Mouse (Mus musculus) E14TG2a.4 (cell line): ENCODE results near the gene Capza2.
A peak's percentile ranks its signal among the peaks of the same experiment; 100 is the strongest.

Experiments used
- H3K27me3 ChIP-seq: 2 replicates; pipeline ENCODE4 v1.6.1; 2014; ENCODE audit warnings: low read length, control low read depth; ENCODE audit not compliant: insufficient read depth
- H3K36me3 ChIP-seq: 2 replicates; pipeline ENCODE4 v1.6.1; 2014; ENCODE audit warnings: low read length, control low read depth; ENCODE audit not compliant: insufficient read depth
- H3K4me1 ChIP-seq: replicated peaks from 2 replicates; pipeline ENCODE4 v1.6.1; 2014; ENCODE audit warnings: low read depth, low read length, control low read depth
- H3K4me3 ChIP-seq: replicated peaks from 2 replicates; pipeline ENCODE4 v1.5.1; 2014; ENCODE audit warnings: mild to moderate bottlenecking, low read length
- H3K9me3 ChIP-seq: 2 replicates; pipeline ENCODE4 v1.6.1; 2014; ENCODE audit warnings: low read length, control low read depth
- CTCF ChIP-seq: conservative IDR thresholded peaks from 2 replicates; pipeline ENCODE4 v1.5.1; 2014; ENCODE audit warnings: low read length
- NANOG ChIP-seq: IDR thresholded peaks from 2 replicates; pipeline ENCODE4 v1.6.1; 2014; ENCODE audit warnings: borderline replicate concordance, low read length, mixed read lengths
- POU5F1 ChIP-seq: IDR thresholded peaks from 2 replicates; pipeline ENCODE4 v1.6.1; 2014; ENCODE audit warnings: low read length, borderline replicate concordance

The Capza2 gene

DNA sequence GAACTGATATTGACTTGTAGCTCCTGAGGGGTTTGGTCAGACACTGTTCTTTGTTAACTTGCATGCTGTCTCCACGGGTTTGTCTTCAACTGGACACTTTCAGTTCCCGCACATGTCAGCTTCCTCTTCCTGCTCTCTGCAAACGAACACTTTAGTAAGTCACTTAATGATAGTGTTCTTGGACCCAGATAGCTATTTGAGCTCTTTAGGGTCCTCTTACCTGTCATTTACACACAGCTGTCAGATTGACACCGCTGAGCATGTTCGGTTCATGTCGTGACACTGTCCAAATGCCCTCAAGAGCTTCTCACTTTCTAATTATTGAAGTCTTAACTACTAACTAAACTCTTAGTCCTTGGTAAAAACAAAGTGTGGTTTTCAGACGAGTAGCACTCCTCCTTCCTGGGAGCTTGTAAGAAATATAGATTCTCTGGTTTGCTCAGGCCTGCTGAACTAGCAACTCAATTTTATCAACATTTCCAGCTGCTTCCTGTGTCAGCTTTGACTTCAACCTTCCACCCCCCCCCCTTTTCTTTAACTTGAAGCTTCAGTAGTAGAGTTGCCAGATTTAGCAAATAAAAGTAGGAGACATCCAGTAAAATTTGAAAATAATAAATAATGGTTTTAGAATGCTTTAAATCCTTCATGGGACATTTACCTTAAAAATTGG, at the start of gene Capza2:
Gene Capza2, plus strand, starts transcription at position 620 of the 670 bp plus-strand sequence.
- Histone ChIP-seq H3K27me3 (no peaks in the 10 kb centered on the region), H3K4me1 (peaks cover 31% of the 10 kb centered on the region), H3K4me3 (peak within 1 kb of the TSS; percentile 79), H3K9me3 (no peaks in the 10 kb centered on the region), H3K36me3 (no peaks in the 10 kb centered on the region)
- TF ChIP-seq NANOG, result no peak
- no peak for TF ChIP-seq POU5F1
- no peak for TF ChIP-seq CTCF

DNA sequence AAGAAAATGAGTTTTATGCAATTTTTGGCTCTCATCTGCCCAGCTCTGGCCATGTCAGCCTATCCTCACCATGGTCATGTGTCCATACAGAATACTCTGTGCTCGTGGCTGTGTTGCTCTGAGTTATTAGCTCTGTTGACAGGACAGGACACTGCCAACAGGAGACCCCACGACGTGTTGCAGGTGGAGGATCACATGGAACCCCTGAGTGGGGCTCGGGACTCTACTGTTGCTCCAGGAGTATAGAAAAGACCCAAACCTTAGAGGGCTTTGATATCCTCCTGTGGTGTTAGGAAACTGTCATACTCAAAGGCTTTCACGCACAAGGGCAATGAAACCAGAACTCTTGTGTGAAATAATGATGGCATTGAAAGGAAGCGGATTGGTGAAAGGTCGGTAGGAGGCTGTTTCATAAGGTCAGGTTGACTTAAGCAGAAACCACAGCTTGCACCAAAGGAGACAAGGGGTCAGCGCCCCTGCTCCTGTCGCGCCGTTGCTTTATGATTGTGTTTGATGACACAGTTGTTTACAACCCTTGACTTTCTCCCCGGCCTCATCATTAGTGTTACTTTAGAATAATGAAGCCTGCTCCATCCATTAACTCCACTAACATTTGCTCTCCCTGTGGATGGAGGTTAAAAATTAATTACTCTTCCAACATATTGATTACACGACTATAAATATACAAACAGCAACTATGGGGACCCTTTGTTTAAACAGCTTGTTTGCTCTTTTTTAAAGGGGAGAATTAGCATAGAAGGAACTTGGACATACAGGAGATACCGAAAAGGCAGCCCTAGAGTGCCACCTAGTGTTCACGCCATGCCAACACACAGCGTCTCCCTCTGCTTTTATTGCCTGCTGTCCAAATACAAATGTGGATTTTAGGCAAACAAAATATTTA, 46.7 kb upstream of the Capza2 start:
- Histone ChIP-seq H3K9me3 (peaks cover 12% of the 10 kb centered on the region), H3K36me3 (no peaks in the 10 kb centered on the region), H3K4me3 (no peak overlapping the region), H3K4me1 (no peaks in the 10 kb centered on the region), H3K27me3 (no peaks in the 10 kb centered on the region; the same call in 1 of the 2 replicates)
- TF ChIP-seq POU5F1 (no peak), CTCF (peak; percentile 93)

DNA sequence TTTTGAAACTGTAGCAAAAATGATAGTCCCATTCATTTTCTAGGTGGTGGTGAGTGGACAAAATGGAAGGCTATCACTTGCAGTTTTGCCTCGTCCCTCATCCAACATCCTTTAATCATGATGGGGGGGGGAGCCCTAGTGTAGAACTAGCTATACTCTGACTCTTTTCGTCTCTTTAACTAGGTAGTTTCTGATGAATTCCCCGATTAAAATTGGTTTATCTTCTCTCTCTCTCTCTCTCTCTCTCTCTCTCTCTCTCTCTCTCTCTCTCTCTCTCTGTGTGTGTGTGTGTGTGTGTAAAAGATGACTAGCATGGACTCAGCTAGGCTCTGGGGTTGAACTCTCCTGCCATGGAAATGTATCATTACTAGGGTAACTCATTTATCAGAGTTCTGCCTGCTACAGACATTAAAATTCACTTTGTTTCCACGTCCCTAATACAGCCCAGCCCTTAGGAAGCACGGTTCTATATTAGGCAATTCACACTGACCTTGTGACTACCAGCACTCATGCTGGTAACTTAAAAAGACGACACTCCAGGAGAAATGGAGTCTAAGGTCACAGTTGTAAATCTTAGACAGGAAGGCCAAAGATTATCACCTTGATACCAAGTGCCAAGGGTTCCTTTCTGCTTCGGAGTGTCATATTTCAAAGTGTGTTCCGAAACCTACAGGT, 45.9 kb upstream of the Capza2 start:
- Histone ChIP-seq H3K4me1 (no peaks in the 10 kb centered on the region), H3K27me3 (no peaks in the 10 kb centered on the region; the same call in 1 of the 2 replicates), H3K4me3 (no peak overlapping the region), H3K36me3 (no peaks in the 10 kb centered on the region), H3K9me3 (peaks cover 12% of the 10 kb centered on the region)
- no peak for TF ChIP-seq POU5F1

DNA sequence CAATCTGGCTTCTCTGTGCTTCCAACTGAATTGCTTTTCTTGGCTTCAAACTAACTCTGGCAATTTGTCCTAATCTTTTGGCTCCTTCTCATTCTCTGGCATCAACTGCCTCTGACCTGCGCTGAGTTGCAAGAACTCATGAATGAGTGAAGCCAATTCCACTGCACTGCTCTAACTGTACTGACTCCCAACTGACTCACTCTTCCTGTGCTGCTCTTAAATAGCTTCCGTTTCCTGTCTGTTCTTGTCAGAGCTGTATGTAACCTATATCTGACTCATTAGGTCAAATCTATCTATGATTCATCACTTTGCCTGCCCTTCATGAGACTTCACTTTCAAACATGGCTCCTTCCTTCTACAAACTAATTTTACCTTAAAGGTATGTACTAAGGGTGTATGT, 42.1 kb upstream of the Capza2 start:
- Histone ChIP-seq H3K27me3 (no peaks in the 10 kb centered on the region; the same call in 1 of the 2 replicates), H3K4me3 (no peak overlapping the region), H3K4me1 (no peaks in the 10 kb centered on the region), H3K36me3 (no peaks in the 10 kb centered on the region), H3K9me3 (peaks cover 24% of the 10 kb centered on the region)
- no peak for TF ChIP-seq POU5F1
- TF ChIP-seq CTCF, result no peak
- no peak for TF ChIP-seq NANOG

DNA sequence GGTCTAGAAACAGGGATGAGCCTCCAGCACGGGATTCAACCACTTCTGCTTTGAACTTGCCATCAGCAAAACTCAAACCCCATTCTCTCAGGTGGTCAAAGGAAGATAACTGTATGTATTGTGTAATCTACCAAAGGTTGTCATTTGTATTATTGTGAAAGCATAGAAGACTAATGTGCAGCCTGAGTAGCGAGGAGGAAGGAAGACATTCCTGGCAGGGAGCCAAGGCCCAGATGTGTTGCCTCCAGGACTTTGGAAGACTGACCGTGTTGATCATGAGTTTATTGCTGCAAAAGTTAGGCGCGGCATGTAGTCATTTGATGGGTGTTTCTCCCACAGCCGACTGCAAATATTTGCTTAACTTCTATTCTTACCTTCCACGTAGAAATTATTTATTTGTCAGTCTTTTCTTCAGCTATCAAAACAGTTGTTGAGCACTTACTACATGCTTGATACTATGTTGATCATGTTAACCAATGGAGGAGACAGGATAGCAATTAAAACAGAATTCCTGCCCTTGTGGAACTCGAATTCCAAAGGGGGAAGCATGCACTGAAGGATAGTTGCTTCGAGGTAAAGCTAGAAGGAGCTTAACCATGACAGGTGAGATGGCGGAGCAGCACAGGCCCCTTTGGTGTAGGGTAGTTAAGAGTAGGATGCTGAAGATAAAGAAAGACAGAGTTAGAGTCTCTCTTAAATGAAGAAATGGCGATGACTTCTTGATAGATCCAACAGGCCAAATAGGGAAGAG, 40.1 kb upstream of the Capza2 start:
- Histone ChIP-seq H3K4me3 (no peak overlapping the region), H3K36me3 (no peaks in the 10 kb centered on the region), H3K4me1 (no peaks in the 10 kb centered on the region), H3K9me3 (peaks cover 37% of the 10 kb centered on the region), H3K27me3 (no peaks in the 10 kb centered on the region)
- no peak for TF ChIP-seq CTCF
- TF ChIP-seq POU5F1, result no peak
- TF ChIP-seq NANOG, result no peak

DNA sequence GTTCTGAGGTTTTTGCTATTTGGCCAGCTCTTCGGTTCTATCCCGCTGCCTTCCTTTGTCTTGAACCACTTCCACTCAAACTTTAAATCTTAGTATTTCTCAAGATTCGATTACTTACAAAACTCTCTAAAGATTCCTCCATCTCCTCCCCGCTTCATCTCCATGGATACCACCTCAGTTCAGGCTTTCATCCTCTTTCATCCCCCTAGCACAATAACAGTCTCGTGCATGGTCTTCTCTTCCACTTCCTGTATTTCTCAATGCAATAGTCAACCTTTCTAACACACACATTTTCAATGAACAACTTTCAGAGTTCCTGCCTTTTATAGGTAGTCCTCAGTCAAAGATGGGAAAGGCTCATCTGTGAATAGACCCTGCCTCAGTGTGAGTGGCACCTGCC, 36.7 kb upstream of the Capza2 start:
- TF ChIP-seq POU5F1 (no peak), NANOG (no peak), CTCF (no peak)
- Histone ChIP-seq H3K4me3 (no peak overlapping the region), H3K4me1 (no peaks in the 10 kb centered on the region), H3K36me3 (no peaks in the 10 kb centered on the region), H3K9me3 (peaks cover 25% of the 10 kb centered on the region), H3K27me3 (no peaks in the 10 kb centered on the region)

DNA sequence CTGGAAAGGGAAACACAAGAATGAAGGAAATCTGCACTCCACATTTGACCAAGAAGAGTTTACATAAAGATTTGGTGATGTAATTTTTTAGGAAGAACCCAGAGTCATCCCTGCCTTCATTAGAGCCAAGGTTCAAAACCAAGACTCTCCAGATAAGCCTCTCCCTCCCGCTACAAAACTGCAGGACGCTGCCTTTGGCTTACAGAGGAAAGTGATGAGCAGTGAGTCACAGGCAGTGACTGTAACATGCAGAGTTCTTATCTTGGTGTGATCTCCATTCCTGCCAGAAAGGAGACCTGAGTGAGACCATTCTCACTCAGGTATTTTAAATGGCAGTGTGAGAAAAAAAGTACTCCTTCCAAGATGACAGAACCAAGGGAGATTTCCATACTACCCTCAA, 34.5 kb upstream of the Capza2 start:
- Histone ChIP-seq H3K27me3 (no peaks in the 10 kb centered on the region), H3K9me3 (peaks cover 25% of the 10 kb centered on the region), H3K36me3 (no peaks in the 10 kb centered on the region), H3K4me1 (no peaks in the 10 kb centered on the region), H3K4me3 (no peak overlapping the region)
- no peak for TF ChIP-seq CTCF
- TF ChIP-seq POU5F1, result no peak
- no peak for TF ChIP-seq NANOG

DNA sequence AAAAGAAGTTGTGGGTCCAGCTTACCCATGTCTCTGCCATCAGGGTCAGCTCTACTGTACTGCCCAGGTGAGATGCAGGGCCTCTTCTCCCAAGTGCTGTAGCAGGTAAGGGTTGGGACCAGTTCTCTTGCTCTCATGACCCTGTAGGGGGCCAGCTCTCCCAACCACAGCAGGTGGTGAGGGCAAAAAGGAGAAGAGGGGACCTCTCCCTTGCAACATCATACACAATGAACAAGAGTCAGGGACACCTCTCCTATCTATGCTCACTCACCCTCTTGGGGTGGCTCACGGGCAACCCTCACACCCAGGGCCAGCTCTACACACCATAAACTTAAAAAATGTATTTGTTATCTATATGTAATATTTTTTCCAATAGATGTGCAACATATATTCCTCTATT, 29.1 kb upstream of the Capza2 start:
- H3K27me3 ChIP-seq, result no peaks in the 10 kb centered on the region
- TF ChIP-seq POU5F1, result no peak
- TF ChIP-seq NANOG, result no peak
- TF ChIP-seq CTCF, result no peak
- no peaks in the 10 kb centered on the region for H3K36me3 ChIP-seq
- no peaks in the 10 kb centered on the region for H3K9me3 ChIP-seq
- no peak overlapping the region for H3K4me3 ChIP-seq
- H3K4me1 ChIP-seq, result no peaks in the 10 kb centered on the region
